Mouse (Mus musculus): ENCODE measurements around the gene Eef2kmt. TPM values are rescaled to one million over a fixed set of nuclear protein-coding genes. Genes with fewer than 3 reads are reported as not detected.

Gene Eef2kmt
- polyA plus RNA-seq, 1 experiment from 2014 or later = 26.2 TPM

GRCm38 (mm10) chr16:5255081-5255740 lies 572 bp downstream of the Eef2kmt start:
- no peak for ATAC-seq (replicated peaks; ENCODE audit: extremely low read depth, insufficient read depth, low FRiP score)
- peak overlapping the region; percentile 77 for H3K9ac ChIP-seq (ENCODE audit: low read length)
- WGBS = 1% methylated on average over 27 of the region's 27 CpGs

GRCm38 (mm10) chr16:5254346-5255025 lies 1.3 kb downstream of the Eef2kmt start:
- peak overlapping the region; percentile 77 for H3K9ac ChIP-seq (ENCODE audit: low read length)
- ATAC-seq (replicated peaks; ENCODE audit: extremely low read depth, insufficient read depth, low FRiP score) = peak; percentile 66
- 4% methylated on average over 15 of the region's 15 CpGs for WGBS

More at GRCm38 (mm10) chr16:5255081-5255740, 572 bp downstream of the Eef2kmt start:
- peaks cover 6% of the 10 kb centered on the region for H3K36me3 ChIP-seq (ENCODE audit: control insufficient read depth, insufficient read depth)
- no peaks in the 10 kb centered on the region for H3K9me3 ChIP-seq (replicated peaks; ENCODE audit: control insufficient read depth, low read length)
- peak overlapping the region; percentile 78 for H3K27ac ChIP-seq (ENCODE audit: low read length)
- H3K4me3 ChIP-seq (ENCODE audit: low read length) = peak overlapping the region; percentile 60
- peaks cover 11% of the 10 kb centered on the region; the same call in 1 of the 2 replicates for H3K4me1 ChIP-seq (ENCODE audit: control insufficient read depth, insufficient read depth, low read length)
- no peaks in the 10 kb centered on the region for H3K27me3 ChIP-seq (ENCODE audit: control insufficient read depth, insufficient read depth, low read length)
- H3K4me2 ChIP-seq (ENCODE audit: low read depth, low read length) = peak overlapping the region; percentile 81

GRCm38 (mm10) chr16:5252260-5252659 lies 3.5 kb downstream of the Eef2kmt start:
- no peak overlapping the region for H3K4me3 ChIP-seq (ENCODE audit: low read length)
- no peak overlapping the region for H3K27ac ChIP-seq (ENCODE audit: low read length)
- H3K4me2 ChIP-seq (ENCODE audit: low read depth, low read length) = no peak overlapping the region
- H3K4me1 ChIP-seq (ENCODE audit: control insufficient read depth, insufficient read depth, low read length) = peaks cover 11% of the 10 kb centered on the region; the same call in 1 of the 2 replicates
- 95% methylated on average over 2 of the region's 2 CpGs for WGBS
- H3K9ac ChIP-seq (ENCODE audit: low read length) = no peak overlapping the region
- H3K9me3 ChIP-seq (replicated peaks; ENCODE audit: control insufficient read depth, low read length) = no peaks in the 10 kb centered on the region
- no peaks in the 10 kb centered on the region for H3K27me3 ChIP-seq (ENCODE audit: control insufficient read depth, insufficient read depth, low read length)
- no peak for ATAC-seq (replicated peaks; ENCODE audit: extremely low read depth, insufficient read depth, low FRiP score)
- H3K36me3 ChIP-seq (ENCODE audit: control insufficient read depth, insufficient read depth) = peaks cover 14% of the 10 kb centered on the region

More at GRCm38 (mm10) chr16:5254346-5255025, 1.3 kb downstream of the Eef2kmt start:
- Histone ChIP-seq H3K27me3 (ENCODE audit: control insufficient read depth, insufficient read depth, low read length) (no peaks in the 10 kb centered on the region), H3K4me2 (ENCODE audit: low read depth, low read length) (peak overlapping the region; percentile 81), H3K4me1 (ENCODE audit: control insufficient read depth, insufficient read depth, low read length) (peaks cover 11% of the 10 kb centered on the region; the same call in 1 of the 2 replicates), H3K9me3 (replicated peaks; ENCODE audit: control insufficient read depth, low read length) (no peaks in the 10 kb centered on the region), H3K4me3 (ENCODE audit: low read length) (peak overlapping the region; percentile 60), H3K36me3 (ENCODE audit: control insufficient read depth, insufficient read depth) (peaks cover 6% of the 10 kb centered on the region), H3K27ac (ENCODE audit: low read length) (peak overlapping the region; percentile 78)

- H3K27ac ChIP-seq (ENCODE audit: low read length) = no peak overlapping the region
- peaks cover 19% of the 10 kb centered on the region for H3K36me3 ChIP-seq (ENCODE audit: control insufficient read depth, insufficient read depth)
- no peak overlapping the region for H3K4me2 ChIP-seq (ENCODE audit: low read depth, low read length)
- no peaks in the 10 kb centered on the region for H3K9me3 ChIP-seq (replicated peaks; ENCODE audit: control insufficient read depth, low read length)
- no peak overlapping the region for H3K4me3 ChIP-seq (ENCODE audit: low read length)
- H3K9ac ChIP-seq (ENCODE audit: low read length) = no peak overlapping the region
- H3K27me3 ChIP-seq (ENCODE audit: control insufficient read depth, insufficient read depth, low read length) = no peaks in the 10 kb centered on the region
- no peak for ATAC-seq (replicated peaks; ENCODE audit: extremely low read depth, insufficient read depth, low FRiP score)
- 86% methylated on average over 3 of the region's 3 CpGs for WGBS
- H3K4me1 ChIP-seq (ENCODE audit: control insufficient read depth, insufficient read depth, low read length) = peaks cover 11% of the 10 kb centered on the region; the same call in 1 of the 2 replicates
These were observed 4.9 kb downstream of the Eef2kmt start for GRCm38 (mm10) chr16:5250891-5251290.

GRCm38 (mm10) chr16:5244411-5244810 lies 11.4 kb downstream of the Eef2kmt start:
- Histone ChIP-seq H3K4me2 (ENCODE audit: low read depth, low read length) (no peak overlapping the region), H3K9ac (ENCODE audit: low read length) (no peak overlapping the region), H3K9me3 (replicated peaks; ENCODE audit: control insufficient read depth, low read length) (no peaks in the 10 kb centered on the region), H3K4me1 (ENCODE audit: control insufficient read depth, insufficient read depth, low read length) (no peaks in the 10 kb centered on the region), H3K27ac (ENCODE audit: low read length) (no peak overlapping the region), H3K4me3 (ENCODE audit: low read length) (no peak overlapping the region), H3K27me3 (ENCODE audit: control insufficient read depth, insufficient read depth, low read length) (no peaks in the 10 kb centered on the region), H3K36me3 (ENCODE audit: control insufficient read depth, insufficient read depth) (peaks cover 26% of the 10 kb centered on the region)
- ATAC-seq (replicated peaks; ENCODE audit: extremely low read depth, insufficient read depth, low FRiP score) = peak; percentile 74
- 28% methylated on average over 7 of the region's 7 CpGs for WGBS

- Histone ChIP-seq H3K27ac (ENCODE audit: low read length) (no peak overlapping the region), H3K36me3 (ENCODE audit: control insufficient read depth, insufficient read depth) (peaks cover 22% of the 10 kb centered on the region), H3K4me1 (ENCODE audit: control insufficient read depth, insufficient read depth, low read length) (no peaks in the 10 kb centered on the region), H3K4me3 (ENCODE audit: low read length) (no peak overlapping the region), H3K4me2 (ENCODE audit: low read depth, low read length) (no peak overlapping the region), H3K9ac (ENCODE audit: low read length) (no peak overlapping the region), H3K9me3 (replicated peaks; ENCODE audit: control insufficient read depth, low read length) (no peaks in the 10 kb centered on the region), H3K27me3 (ENCODE audit: control insufficient read depth, insufficient read depth, low read length) (no peaks in the 10 kb centered on the region)
- no peak for ATAC-seq (replicated peaks; ENCODE audit: extremely low read depth, insufficient read depth, low FRiP score)
- 88% methylated on average over 6 of the region's 6 CpGs for WGBS
These were observed 12.9 kb downstream of the Eef2kmt start for GRCm38 (mm10) chr16:5242882-5243281.

GRCm38 (mm10) chr16:5242355-5242754 lies 13.4 kb downstream of the Eef2kmt start:
- no peak for ATAC-seq (replicated peaks; ENCODE audit: extremely low read depth, insufficient read depth, low FRiP score)
- 84% methylated on average over 4 of the region's 4 CpGs for WGBS
- H3K36me3 ChIP-seq (ENCODE audit: control insufficient read depth, insufficient read depth) = peaks cover 19% of the 10 kb centered on the region

GRCm38 (mm10) chr16:5233418-5234313 lies 22.1 kb downstream of the Eef2kmt start, which contains the start of gene Alg1:
Gene Alg1, plus strand, starts transcription at chr16:5233621.
- Histone ChIP-seq H3K9me3 (replicated peaks; ENCODE audit: control insufficient read depth, low read length) (peaks cover 3% of the 10 kb centered on the region; the same call in 1 of the 2 replicates), H3K27me3 (ENCODE audit: control insufficient read depth, insufficient read depth, low read length) (no peaks in the 10 kb centered on the region), H3K27ac (ENCODE audit: low read length) (peak within 1 kb of the TSS; percentile 47; the same call in 1 of the 2 replicates), H3K4me3 (ENCODE audit: low read length) (peak within 1 kb of the TSS; percentile 88), H3K4me2 (ENCODE audit: low read depth, low read length) (peak within 1 kb of the TSS; percentile 87), H3K9ac (ENCODE audit: low read length) (peak within 1 kb of the TSS; percentile 88), H3K36me3 (ENCODE audit: control insufficient read depth, insufficient read depth) (no peaks in the 10 kb centered on the region), H3K4me1 (ENCODE audit: control insufficient read depth, insufficient read depth, low read length) (peaks cover 7% of the 10 kb centered on the region)
- 1% methylated on average over 47 of the region's 47 CpGs for WGBS
- peak; percentile 94 for ATAC-seq (replicated peaks; ENCODE audit: extremely low read depth, insufficient read depth, low FRiP score)

More at GRCm38 (mm10) chr16:5242355-5242754, 13.4 kb downstream of the Eef2kmt start:
- no peaks in the 10 kb centered on the region for H3K9me3 ChIP-seq (replicated peaks; ENCODE audit: control insufficient read depth, low read length)
- no peak overlapping the region for H3K27ac ChIP-seq (ENCODE audit: low read length)
- H3K4me1 ChIP-seq (ENCODE audit: control insufficient read depth, insufficient read depth, low read length) = no peaks in the 10 kb centered on the region
- H3K27me3 ChIP-seq (ENCODE audit: control insufficient read depth, insufficient read depth, low read length) = no peaks in the 10 kb centered on the region
- no peak overlapping the region for H3K4me2 ChIP-seq (ENCODE audit: low read depth, low read length)
- H3K4me3 ChIP-seq (ENCODE audit: low read length) = no peak overlapping the region
- no peak overlapping the region for H3K9ac ChIP-seq (ENCODE audit: low read length)

Measured in heart, embryonic 16.5 days (tissue).